Mouse (Mus musculus): ENCODE measurements around the gene Shmt1. TPM values are rescaled to one million over a fixed set of nuclear protein-coding genes. Genes with fewer than 3 reads are reported as not detected.

Shmt1 gene
- total and polyA plus RNA-seq, 3 experiments = 38.7 to 82.4 (median 43.5) TPM

DNA sequence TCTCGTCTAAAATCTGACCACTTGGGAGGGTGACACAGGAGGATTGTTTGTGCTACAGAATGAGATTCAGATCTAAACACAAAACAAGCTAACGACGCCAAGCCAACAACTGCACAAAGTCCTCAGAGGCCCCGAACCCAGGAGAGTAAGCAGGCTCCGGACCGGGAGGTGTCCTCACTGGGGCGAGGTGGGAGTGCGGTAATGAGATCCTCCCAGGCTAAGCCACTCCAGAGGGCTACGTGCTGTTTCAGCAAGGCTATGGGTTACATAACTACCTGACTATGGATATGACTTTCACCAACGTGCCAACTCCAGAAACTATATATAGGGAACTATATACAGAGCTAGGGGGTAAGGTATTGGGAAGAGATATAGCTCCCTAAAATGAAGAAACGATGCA lies 15.2 kb downstream of the Shmt1 start:
- DNase-seq = no peak

DNA sequence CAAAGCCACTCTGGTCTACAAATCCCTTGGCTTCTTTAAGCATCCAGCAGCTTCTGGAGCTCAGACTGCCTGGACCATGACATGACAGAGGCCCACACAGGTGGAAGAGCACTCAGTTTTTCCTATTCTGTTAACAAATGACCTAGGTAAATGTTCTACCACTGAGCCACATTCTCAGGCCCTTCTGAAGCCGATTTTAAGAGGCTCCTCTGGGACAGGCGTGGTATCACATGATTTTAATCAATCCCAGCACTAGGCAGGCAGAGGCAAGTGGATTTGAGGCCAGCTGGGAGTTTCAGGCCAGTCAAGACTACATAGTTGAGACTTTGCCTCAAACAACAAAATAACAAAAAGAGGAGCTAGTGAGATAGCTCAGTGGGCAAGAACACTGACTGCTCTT lies 21.0 kb downstream of the Shmt1 start:
- DNase-seq = no peak

DNA sequence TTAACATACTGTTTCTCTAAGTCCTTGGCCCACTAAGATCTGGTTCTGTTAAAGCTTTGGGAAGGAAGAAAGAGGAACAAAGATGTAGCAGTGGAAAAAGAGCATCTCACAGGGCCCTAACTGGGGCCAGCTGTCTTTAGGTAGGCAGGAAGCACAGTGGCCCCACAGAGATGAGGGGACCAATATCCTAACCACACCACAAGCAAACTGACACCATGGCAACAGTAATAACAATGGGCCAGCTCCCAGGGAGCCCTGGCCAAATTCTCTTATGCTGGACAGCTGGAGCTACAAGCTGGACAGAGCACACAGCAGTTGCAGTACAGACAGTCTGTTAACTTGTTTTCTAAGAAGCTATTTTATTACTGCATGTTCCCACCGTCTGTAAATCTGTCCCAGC lies 23.9 kb downstream of the Shmt1 start:
- DNase-seq = no peak

DNA sequence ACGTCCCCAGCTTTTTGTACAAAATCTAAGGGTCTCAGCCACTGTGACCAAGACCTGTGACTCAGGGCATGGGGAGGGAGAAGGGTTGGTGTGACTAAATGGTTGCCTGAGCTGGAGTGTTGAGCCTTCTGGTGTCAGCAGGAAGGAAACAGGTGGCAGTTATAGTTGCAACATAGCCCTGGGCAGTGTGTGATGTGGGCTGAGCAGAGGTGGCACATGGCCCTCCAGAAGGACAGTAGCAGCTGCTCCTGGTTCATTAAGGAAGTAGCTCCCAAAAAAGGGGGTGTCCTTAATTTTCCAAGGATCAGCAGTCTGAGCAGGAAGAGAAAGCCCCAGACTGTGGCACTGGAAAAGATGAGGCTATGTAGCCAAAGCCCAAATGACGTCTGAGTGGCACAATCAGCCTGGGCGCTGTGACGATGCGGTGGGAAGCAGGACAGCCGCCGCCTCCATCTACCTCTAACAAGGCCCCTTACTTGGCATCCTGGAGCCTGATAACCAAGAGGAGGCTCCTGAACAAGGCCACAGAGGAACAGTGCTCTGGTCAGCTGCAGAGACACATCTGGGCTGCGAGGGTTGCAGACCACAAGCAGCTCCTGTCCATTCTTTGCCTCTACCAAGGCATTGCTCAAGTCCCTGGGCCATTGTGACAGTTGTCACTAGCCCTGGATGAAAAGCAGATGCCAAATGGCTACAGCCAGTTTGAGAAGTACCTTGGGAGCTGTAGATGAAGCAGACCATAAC lies 27.2 kb downstream of the Shmt1 start:
- no peak for DNase-seq

DNA sequence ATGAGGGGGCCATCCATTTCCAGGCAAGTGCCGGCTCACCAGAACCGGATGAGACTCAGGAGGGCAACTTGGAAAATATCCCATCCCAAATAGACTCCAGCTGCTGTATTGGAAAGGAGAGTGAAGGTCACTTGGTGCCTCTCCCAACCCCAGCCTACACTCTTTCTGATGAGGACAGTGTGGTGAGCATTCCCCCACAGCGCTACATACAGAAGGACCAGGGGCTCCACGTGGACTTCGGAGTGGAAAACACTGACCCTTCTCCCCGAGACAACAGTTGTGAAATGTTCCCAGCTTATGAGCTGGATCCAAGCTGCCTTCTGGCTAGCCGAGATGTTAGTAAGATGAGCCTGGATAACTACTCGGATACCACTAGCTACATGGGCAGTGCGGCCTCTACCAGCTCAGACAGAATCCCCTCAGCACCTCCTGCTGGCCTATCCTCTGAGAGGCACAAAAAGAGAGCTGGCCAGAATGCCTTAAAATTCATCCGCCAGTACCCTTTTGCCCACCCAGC lies 31.8 kb downstream of the Shmt1 start:
- DNase-seq = no peak

DNA sequence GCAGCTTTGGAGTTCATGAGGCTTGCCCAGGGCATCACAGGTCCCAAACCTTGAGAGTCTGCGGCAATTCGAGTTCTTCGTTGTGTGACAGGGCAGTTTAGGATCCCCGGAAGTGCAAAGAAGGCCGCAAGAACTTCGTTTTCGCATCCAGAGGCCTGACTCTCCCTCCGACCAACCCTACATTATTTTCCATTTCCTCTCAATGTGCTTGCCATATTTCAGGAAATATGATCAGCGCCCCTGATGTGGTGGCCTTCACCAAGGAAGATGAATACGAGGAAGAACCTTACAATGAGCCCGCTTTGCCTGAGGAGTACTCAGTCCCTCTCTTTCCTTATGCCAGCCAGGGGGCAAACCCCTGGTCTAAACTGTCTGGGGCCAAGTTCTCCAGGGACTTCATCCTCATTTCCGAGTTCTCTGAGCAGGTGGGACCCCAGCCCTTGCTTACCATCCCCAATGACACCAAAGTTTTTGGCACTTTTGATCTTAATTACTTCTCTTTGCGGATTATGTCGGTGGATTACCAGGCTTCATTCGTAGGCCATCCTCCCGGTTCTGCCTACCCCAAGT lies 33.6 kb downstream of the Shmt1 start:
- no peak for DNase-seq

DNA sequence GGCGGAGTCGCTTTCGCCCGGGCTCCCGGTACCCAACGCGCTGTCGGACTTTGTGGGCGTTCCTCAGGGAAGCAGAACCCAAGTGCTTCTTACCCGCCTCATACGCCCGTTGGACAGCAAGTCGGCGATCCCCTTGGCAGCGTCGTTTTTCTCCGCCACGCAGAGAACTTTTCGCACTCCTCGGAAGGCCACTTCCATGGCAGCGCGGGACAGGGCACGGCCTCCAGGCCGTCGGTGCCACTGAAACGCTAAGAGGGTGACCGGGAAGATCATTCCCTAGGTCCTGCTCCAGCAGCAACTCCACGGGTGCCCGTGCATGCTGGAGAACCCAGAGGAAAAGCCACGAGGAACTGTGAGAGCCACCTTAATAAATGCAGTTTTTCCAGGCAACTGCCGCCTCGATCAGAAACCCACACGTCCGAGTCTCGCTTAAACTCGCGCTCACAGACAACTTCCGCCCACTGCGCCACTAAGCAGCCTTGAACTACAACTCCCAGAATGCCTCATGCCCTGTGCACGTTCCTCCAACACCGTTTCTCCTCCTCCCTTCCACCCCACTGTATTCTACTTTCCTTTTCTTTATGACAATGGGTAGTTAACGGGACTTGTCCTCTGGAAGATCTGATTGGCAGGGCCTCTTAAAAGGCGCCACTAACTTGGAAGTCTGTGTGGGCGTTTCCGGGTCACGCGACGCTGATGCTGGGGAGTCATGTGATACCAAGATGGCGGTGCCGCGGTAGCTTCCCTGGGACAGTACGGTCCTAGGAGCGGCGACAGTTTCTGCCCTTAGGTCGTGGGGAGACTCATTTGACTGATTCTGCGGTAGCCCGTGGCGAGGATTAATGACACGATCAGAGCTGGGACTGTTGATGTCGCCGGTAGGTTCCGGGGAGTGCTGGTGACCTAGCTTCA lies 34.4 kb downstream of the Shmt1 start, which contains the start of the genes Top3a and Smcr8:
Gene Top3a (minus strand): TSS at position 537 of the 912 bp plus-strand sequence.
Gene Smcr8 (plus strand): TSS at position 696 of the 912 bp plus-strand sequence.
- DNase-seq = peak; percentile 92

DNA sequence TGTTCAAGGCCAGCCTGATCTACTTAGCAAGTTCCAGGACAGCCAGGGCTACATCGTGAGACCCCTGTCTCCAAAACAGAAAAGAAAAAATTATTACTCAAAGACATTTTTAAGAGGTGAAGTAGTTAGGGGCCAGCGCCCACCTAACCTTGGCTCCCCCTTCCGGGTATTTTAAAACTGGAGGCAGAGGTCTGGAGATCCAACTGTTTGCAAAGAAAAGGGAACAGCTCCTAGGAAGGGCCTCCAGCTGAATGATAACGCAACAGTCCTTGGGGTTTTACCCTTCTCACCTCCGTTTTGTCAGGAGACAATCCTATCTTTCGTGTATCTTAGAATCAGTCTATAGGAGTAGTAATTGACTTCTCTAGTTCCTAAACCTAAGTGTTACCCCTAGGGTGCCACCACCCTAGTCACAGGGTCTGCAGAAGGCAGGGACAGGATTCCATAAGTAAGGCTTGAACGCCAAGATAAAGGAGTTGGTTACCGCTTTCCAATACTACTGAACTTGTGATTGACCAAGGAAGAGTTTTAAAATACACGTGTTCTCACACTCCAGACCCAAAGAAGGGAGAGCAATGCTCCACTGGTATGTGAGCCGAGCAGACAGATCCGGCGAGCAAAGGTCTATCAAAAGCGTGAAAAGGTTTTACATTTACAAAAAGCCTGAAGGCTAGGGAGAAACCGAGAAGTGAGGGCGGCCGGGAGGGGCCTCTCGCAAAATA lies 35.2 kb downstream of the Shmt1 start:
- no peak for DNase-seq

DNA sequence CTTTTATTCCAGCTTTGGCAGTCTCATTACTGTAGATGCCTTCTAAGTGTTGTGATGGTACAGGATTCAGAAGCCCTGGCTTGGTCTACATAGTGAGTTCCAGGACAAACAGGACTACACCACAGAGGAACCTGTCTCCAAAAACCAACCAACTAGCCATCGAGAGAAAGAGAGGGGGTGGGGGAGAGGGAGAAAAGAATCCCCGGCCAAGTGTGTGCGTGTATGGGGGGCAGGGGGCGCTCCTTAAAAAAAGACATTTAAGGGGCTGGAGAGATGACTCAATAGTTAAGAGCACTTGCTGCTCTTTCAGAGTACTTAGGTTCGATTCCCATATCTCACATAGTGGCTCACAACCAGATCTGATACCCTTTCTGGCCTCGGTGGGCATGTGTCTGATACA lies 35.9 kb downstream of the Shmt1 start:
- DNase-seq = no peak

DNA sequence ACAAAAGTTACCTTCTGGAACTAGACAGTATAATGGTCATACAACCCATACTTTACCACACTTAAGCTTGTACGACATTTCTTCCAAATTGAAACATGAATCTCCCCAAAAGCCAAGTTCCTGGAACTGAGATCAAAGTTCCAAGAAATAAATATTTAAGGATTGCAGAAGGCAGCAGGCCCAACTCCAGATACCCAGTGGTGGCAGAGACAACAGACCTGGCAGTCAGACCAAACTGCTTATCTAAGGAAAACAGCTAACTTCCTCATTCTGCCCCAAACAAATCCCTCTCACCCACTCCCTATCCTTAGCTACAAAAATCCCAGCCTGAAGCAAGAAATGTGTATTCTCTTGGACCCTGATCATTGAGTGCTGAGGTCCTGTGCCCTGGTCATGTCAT lies 36.7 kb downstream of the Shmt1 start:
- no peak for DNase-seq

DNA sequence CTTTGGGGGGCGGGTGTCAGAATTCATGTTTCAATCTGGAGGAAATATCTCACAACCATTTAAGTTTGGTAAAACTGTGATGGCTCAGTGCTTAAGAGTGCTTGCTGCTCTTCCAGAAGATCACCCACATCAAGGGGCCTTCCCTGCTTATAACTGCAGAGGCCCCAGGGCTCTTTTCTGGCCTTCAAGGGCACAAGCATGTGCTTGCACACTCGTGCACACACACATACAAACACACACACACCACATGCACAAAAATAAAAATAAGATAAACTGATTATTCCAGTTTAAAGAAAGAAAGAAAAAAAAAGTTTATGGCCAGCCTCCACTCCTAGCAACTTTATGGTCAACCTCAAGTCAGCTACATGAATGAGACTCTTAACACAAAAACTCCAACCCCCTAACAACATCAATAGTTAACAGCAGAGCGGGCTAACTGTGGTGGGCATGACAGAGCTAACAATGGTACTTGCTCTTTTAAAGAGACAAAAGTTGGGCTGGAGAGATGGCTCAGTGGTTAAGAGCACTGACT lies 37.3 kb downstream of the Shmt1 start:
- DNase-seq = no peak

DNA sequence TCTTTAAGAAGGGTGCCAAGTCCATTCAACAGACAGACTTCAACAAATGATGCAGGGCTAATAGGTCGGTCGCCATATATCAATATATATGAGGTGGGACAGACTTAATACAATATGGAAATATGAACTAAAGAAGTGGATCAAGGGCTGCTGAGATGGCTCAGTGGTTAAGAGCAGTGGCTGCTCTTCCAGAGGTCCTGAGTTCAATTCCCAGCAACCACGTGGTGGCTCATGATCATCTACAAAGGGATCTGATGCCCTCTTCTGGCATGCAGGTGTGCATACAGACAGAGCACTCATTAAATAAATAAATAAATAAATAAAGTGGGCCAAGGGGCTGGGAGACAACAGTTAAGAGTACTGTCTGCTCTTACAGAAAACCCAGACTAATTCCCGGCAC lies 39.4 kb downstream of the Shmt1 start:
- no peak for DNase-seq

DNA sequence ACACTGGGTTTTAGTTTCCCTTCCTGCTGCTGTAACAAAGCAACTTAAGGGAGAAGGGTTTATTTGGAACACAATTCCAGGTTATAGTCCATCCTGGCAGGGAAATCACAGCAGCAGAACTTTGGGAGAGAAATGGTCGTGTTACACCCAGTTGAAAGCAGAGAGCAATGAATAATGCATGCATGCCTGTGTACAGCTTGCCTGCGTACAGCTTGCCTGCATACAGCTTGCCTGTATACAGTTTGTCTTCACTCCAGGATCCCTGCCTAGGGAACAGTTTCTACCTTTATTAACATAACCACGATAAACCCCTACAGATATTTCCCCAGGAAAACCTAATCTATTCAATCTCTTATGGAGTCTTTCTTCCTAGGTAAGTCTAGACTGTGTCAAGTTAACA lies 40.7 kb downstream of the Shmt1 start:
- DNase-seq = no peak

DNA sequence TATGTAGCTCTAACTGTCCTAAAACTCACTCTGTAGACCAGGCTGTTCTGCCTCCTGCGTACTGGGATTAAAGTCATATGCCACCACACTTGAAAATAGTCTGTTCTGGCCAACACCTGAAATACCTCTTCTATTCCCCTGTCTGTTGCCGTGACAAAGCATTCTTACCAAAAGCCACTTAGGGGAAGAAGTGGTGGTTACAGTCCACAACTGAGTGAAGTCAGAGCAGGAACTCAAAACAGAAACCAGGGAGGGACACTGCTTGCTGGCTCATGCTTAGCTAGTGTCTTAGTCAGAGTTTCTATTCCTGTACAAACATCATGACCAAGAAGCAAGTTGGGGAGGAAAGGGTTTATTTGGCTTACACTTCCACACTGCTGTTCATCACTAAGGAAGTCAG lies 42.2 kb downstream of the Shmt1 start:
- DNase-seq = no peak

DNA sequence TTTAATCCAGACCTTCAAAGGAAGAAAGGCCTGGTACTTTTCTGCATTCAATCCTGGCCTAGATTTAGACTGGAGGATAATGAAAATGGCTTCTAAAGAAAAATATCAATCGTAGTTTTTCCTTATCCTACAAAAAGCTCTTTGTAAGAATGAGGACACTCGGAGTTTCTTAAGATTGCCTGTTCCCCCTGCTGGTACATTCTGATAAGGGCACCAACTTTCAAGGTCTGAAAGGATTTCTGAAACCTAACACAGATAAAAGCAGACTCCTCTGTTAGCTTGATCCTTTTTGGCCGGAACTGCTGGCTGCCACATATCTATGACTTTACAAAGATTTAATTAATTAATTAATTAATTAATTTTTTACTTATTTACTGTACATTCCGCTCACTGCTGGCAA lies 44.5 kb downstream of the Shmt1 start:
- no peak for DNase-seq

DNA sequence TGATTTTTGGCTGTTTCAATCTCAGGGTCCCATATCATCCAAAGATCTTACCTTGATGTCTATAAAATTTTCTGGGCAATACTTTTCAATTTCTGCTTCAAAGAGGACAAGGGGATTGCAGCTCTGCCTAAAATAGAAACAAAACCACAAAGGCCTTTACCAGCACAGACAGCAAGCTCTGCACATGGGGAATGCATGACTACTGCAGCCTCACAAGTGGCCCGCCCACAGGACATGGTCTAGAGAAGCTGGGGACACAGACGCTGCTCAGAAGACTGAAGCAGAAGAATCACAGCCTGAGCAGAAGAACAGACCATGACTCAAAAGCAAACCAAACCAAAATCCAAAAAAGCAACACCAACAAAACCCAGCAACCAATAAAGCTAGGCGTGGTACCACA lies 49.8 kb downstream of the Shmt1 start:
- no peak for DNase-seq

DNA sequence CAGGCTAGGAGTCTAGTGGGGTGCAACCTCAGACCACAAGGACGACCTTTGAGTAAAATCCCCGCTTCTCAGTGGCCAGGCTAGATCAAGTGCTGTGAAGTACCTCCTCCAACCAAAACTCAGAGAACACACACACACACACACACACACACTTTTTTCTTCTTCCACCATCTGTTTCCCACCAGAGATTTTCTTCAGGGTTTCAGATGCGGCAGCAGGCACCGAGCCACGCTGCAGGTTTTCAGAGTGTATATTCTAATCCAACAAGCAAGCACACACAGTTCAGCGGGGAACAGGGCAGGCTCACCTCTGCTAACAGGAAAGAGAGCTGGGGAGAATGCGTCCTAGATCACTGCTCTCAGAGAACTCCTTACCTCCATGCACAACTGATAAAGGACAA lies 55.9 kb downstream of the Shmt1 start:
- DNase-seq = no peak

DNA sequence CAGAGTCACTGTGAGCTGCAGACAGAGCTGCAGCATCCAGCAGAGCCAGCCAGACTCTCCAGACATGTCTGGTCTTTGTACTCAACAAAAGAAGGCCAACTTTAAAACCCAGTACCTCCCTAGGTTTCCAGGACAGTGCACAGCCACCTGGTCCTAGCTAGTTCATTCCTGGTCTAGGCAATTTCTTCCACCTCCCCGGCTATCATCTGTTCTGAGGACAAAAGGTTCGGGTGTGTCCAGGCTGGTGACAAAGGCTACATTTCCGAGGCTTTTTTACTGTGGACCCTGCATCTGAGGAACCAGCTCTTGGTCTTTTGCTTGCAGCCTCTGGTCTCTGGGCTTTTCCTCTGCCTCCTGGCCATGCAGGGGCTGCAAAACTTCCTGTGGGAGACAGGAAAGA lies 71.2 kb downstream of the Shmt1 start:
- DNase-seq = no peak
